Mouse (Mus musculus): Measurements from ENCODE around the gene Ptges3. TPM values are rescaled to one million over a fixed set of nuclear protein-coding genes. Genes with fewer than 3 reads are reported as not detected.
A peak's percentile ranks its signal among the peaks of the same experiment; 100 is the strongest.
"Not testable (repeated sequence)": the region's sequence is repeated elsewhere in the genome, so short reads cannot be mapped to it uniquely, and the experiment has no call there.

Ptges3 gene
- total RNA-seq, 2 experiments from 2014 or later = 182 to 237 TPM

- peak; percentile 65 to 72 for DNase-seq
Observed at GRCm38 (mm10) chr10:128059207-128059981, 640 bp downstream of the Ptges3 start.

DNA sequence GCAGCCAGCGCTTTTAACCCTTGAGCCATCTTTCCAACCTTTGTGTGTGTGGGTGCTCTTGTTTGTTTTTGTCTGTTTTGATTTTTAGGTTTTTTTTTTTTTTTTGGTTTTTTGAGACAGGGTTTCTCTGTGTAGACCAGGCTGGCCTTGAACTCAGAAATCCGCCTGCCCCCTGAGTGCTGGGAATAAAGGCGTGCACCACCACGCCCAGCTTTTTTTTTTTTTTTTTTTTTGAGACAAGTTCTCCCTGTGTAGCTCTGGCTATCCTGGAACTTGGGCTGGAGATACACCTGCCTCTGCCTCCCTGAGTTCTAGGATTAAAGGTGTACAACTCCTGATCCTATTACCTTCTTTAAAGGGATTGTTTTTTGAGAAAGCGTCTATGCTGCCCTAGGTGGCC lies 2.4 kb downstream of the Ptges3 start:
- DNase-seq = no peak

- no peak for DNase-seq
Observed at GRCm38 (mm10) chr10:128062221-128062989, 3.7 kb downstream of the Ptges3 start.

DNA sequence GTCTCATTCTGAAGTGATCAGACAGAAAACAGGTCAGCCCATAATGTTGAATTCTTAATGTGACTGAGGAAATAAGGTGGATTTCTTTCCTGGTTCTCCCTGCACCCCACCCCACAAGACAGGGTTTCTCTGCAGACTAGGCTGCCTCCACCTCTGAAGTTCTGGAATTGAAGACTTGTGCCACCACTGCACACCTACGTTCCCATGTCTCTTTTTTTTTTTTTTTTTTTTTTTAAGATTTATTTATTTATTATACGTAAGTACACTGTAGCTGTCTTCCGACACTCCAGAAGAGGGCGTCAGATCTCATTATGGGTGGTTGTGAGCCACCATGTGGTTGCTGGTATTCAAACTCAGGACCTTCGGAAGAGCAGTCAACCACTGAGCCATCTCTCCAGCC lies 7.3 kb downstream of the Ptges3 start:
- DNase-seq = no peak

DNA sequence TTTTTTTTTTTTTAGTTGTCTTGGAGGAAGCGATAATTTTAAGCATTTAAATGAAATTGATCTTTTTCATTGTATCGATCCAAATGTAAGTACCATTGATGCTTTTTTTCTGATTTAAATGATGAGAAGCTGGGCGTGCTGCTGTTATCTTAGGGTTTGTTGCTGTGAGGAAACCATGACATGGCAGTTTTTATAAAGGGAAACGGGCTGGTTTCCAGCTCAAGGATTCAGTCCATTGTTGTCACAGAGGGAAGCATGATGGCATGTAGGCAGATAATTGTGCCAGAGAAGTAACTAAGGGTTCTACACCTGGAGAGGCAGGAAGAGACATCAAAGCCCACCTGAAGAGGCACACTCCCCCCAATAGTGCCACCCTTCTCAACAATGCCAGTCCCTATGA lies 10.4 kb downstream of the Ptges3 start:
- DNase-seq = no peak

- DNase-seq = not testable (repeated sequence)
Observed at GRCm38 (mm10) chr10:128070432-128070831, 11.7 kb downstream of the Ptges3 start.

GRCm38 (mm10) chr10:128078269-128078668 lies 19.5 kb downstream of the Ptges3 start:
- DNase-seq = not testable (repeated sequence)

DNA sequence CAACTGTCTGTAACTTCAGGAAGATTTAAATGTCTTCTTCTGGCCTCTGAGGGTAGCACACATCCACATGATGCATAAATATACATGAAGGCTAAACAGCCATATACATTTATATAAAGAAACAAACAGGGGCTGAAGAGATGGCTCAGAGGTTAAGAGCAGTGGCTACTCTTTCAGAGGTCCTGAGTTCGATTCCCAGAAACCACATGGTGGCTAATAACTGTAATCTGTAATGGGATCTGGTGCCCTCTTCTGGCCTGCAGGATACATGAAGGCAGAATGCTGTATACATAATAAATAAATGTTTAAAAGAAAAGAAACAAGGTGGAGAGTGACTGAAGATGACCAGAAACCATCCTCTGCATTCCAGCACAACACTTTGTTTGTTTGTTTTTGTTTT lies 21.7 kb downstream of the Ptges3 start:
- DNase-seq = peak in 1 of 2 experiments; percentile 49

- DNase-seq = no peak
Observed at GRCm38 (mm10) chr10:128081807-128082476, 23.2 kb downstream of the Ptges3 start.

GRCm38 (mm10) chr10:128082477-128082808 lies 23.7 kb downstream of the Ptges3 start:
- no peak for DNase-seq

DNA sequence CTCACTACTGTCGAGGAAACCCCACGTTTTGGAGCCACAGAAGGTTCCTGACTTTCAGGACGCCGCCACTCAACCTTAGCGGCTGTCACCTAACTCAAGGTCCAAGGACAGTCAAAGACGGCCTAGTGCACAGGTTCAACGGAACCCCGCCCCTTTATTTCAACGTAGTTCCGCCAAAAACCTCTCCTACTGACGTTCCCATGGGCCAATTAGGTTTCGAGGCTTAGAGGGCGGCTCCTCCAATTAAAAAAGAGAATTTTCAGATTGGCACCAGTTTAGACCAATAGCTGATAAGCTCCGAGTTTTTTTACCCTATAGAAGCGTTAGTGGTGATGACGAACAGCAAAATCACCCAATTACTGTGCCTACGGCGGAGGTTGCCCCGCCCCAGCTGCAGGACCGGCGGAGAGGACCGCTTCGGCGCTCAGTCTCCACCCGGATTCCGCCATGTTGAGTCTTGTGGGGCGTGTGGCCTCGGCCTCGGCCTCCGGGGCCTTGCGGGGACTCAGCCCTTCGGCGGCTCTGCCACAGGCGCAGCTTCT lies 24.2 kb downstream of the Ptges3 start, which contains the start of gene Atp5b:
Gene Atp5b, plus strand, starts transcription at position 394 of the 542 bp plus-strand sequence.
- peak; percentile 94 for DNase-seq

GRCm38 (mm10) chr10:128083688-128084087 lies 24.9 kb downstream of the Ptges3 start:
- DNase-seq = peak; percentile 46 to 50

DNA sequence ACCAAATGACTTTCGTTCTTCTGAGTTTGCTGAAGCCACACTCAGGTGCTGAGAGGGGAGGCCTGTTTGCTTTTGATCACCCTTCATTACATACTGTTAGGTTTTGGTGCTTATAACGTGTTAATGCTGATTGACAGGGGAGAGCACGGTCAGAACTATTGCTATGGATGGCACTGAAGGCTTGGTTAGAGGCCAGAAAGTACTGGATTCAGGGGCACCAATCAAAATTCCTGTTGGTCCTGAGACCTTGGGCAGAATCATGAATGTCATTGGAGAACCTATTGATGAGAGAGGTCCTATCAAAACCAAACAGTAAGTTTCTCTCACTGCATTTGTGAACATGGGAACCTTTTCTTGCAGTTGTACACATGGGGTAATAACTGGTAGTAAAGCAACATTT lies 25.4 kb downstream of the Ptges3 start:
- no peak for DNase-seq

DNA sequence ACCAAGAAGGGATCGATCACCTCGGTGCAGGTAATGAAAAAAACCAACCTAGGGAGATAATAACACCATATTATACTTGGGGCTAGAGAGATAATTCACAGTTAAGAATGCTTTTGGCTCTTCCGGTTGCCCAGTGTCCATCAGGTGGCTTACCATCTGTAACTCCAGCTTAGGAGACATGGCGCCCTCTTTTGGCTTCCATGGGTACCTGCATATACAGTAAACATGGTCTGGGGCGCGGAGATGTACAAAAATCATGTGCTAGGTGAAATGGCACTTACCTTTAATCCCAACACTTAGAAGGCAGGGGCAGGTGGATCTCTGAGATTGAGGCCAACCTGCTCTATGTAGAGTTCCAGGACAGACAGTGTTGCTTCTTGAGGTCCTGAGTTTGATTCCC lies 27.6 kb downstream of the Ptges3 start:
- DNase-seq = peak; percentile 14 to 34

GRCm38 (mm10) chr10:128087216-128087615 lies 28.5 kb downstream of the Ptges3 start:
- not testable (repeated sequence) for DNase-seq

DNA sequence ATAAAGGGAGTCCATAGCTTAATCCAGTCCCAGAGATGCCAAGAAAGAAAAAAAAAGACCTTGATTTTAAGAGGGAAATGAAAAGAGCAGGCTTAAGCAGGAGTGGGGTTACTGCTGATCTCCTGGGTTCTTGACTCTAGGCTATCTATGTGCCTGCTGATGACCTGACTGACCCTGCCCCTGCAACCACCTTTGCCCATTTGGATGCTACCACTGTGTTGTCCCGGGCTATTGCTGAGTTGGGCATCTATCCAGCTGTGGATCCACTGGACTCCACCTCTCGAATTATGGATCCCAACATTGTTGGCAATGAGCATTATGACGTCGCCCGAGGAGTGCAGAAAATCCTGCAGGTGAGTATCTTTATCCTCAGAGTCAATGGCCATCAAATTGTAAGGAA lies 29.4 kb downstream of the Ptges3 start:
- DNase-seq = no peak

- no peak for DNase-seq
Observed at GRCm38 (mm10) chr10:128089842-128090241, 31.1 kb downstream of the Ptges3 start.

GRCm38 (mm10) chr10:128090651-128091563 lies 32.2 kb downstream of the Ptges3 start:
- DNase-seq = peak; percentile 87 to 90

GRCm38 (mm10) chr10:128091564-128092505 lies 33.1 kb downstream of the Ptges3 start, which contains the start of gene Baz2a:
Baz2a (plus strand) TSS chr10:128091577.
- DNase-seq = peak; percentile 84 to 87
